Mouse (Mus musculus) intestine, embryonic 14.5 days (tissue): ENCODE measurements around the gene Trmt112. TPM values are rescaled to one million over a fixed set of nuclear protein-coding genes. Genes with fewer than 3 reads are reported as not detected.

Source experiments
- ATAC-seq: fragments of 200-750 bp; cut with Nextera tagmentation; replicated peaks from 2 replicates; pipeline ENCODE4 v1.8.0; 2017; ENCODE audit warnings: low read depth, moderate number of reproducible peaks, moderate TSS enrichment, moderate library complexity; ENCODE audit not compliant: low FRiP score, low TSS enrichment
- DNase-seq: peaks from one replicate; pipeline ENCODE4 v3.0.0-alpha.2; 2018; ENCODE audit warnings: low spot score
- H3K27ac ChIP-seq: fragments of 300-500 bp; sonication (generic); 2 replicates; pipeline ENCODE4 v1.5.1; 2014; ENCODE audit warnings: low read depth, mild to moderate bottlenecking, control low read depth
- H3K27me3 ChIP-seq: fragments of 300-500 bp; sonication (generic); replicated peaks from 2 replicates; pipeline ENCODE4 v1.6.1; 2014; ENCODE audit warnings: low read length, control low read depth; ENCODE audit not compliant: control insufficient read depth, insufficient read depth
- H3K36me3 ChIP-seq: fragments of 300-500 bp; sonication (generic); 2 replicates; pipeline ENCODE4 v1.6.1; 2014; ENCODE audit warnings: low read length, control low read depth; ENCODE audit not compliant: control insufficient read depth, insufficient read depth
- H3K4me1 ChIP-seq: fragments of 300-500 bp; sonication (generic); replicated peaks from 2 replicates; pipeline ENCODE4 v1.6.1; 2014; ENCODE audit warnings: low read length, control low read depth, mixed read lengths; ENCODE audit not compliant: control insufficient read depth, insufficient read depth
- H3K4me2 ChIP-seq: fragments of 300-500 bp; sonication (generic); 2 replicates; pipeline ENCODE4 v1.6.1; 2014; ENCODE audit warnings: low read length
- H3K4me3 ChIP-seq: fragments of 300-500 bp; sonication (generic); 2 replicates; pipeline ENCODE4 v1.5.1; 2014; ENCODE audit warnings: low read depth, low read length, control low read depth, mixed read lengths
- H3K9ac ChIP-seq: fragments of 300-500 bp; sonication (generic); 2 replicates; pipeline ENCODE4 v1.6.1; 2014; ENCODE audit warnings: mild to moderate bottlenecking, low read length
- H3K9me3 ChIP-seq: fragments of 300-500 bp; sonication (generic); 2 replicates; pipeline ENCODE4 v1.6.1; 2016; ENCODE audit warnings: low read length, control low read depth; ENCODE audit not compliant: control insufficient read depth
- WGBS: fragments of 180-500 bp; shearing (Covaris S2); extraction: QIAGEN DNeasy Blood & Tissue Kit; methylation state at CpG from one replicate; pipeline ENCODE4 v1.1.7; 2014; 5-methylcytosine and 5-hydroxymethylcytosine counted together
- polyA plus RNA-seq: library from polyadenylated mRNA; unstranded; fragments of >200 nt; fragmentation: Nextera tagmentation; extraction: Ambion mirVana; gene quantifications from 2 replicates; pipeline ENCODE4 v1.2.1, GENCODE M21; 2014

Trmt112 gene
- polyA plus RNA-seq, 1 experiment from 2014 or later = 136 TPM

GRCm38 (mm10) chr19:6925611-6926329 is 16.3 kb downstream of the Trmt112 start:
- H3K9me3 ChIP-seq = no peaks in the 10 kb centered on the region
- no peak overlapping the region for H3K9ac ChIP-seq
- DNase-seq (no peak), ATAC-seq (no peak)
- peaks cover 70% of the 10 kb centered on the region for H3K27me3 ChIP-seq
- H3K36me3 ChIP-seq = no peaks in the 10 kb centered on the region
- H3K4me1 ChIP-seq = peaks cover 7% of the 10 kb centered on the region
- H3K4me2 ChIP-seq = peak overlapping the region; percentile 40
- 9% methylated on average over 40 of the region's 40 CpGs for WGBS
- H3K4me3 ChIP-seq = peak overlapping the region; percentile 12
- no peak overlapping the region for H3K27ac ChIP-seq

DNA sequence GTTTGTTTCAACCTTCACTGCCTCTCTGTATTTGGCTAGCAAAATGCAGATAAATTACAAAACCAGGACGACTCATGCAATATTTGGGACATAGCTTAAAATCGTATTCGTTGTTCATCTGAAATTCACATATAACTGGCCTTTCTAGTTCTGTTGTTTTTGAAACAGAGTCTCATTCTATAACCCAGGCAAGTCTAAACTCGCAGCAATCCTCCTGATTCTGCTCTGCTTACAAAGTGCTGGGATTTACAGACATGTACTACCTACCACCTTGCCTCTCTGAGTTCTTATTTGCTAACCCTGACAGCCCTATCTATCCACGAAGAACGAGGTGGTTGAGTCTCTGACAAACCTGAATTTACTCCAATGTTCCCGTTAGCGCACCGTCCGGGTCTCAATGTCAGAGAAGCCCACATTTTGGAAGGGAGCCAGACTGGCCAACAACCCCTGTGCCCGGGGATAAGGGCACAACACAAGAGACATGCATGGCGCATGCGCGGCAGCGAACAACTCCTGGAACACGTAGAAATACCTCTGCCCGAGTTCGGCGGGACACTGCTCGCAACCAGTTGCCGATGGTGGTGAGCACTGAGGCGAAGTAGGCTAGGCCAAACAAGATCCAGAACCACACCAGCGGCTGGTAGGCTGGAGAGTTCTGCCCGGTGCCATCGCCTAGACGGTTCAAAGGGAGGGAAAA is 17.2 kb downstream of the Trmt112 start:
- Histone ChIP-seq H3K9me3 (no peaks in the 10 kb centered on the region), H3K27ac (no peak overlapping the region), H3K4me2 (peak overlapping the region; percentile 21), H3K4me1 (peaks cover 6% of the 10 kb centered on the region), H3K27me3 (peaks cover 80% of the 10 kb centered on the region), H3K4me3 (peak overlapping the region; percentile 17), H3K36me3 (no peaks in the 10 kb centered on the region), H3K9ac (no peak overlapping the region)
- 17% methylated on average over 26 of the region's 26 CpGs for WGBS
- DNase-seq (no peak), ATAC-seq (no peak)

DNA sequence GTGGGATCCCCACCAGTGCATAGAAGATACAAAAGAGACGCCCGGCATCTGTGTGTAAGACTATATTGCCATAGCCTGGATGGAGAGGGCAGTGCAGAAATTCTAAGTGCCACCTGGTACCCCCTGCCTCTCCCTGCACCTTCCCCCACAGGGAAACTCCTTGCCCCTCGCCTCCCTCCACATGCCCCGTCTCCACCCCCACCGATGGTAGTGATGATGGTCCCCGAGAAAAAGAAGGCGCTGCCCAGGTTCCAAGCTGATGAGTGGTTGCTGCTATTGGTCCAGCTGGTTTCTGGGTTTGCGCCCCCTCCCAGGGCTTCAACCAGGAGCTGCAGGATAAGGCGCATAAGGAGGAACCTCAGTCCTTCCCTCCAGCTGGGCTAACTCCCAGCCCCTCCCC is 18.6 kb downstream of the Trmt112 start:
- DNase-seq = no peak
- Histone ChIP-seq H3K36me3 (no peaks in the 10 kb centered on the region), H3K9ac (no peak overlapping the region), H3K27ac (no peak overlapping the region), H3K27me3 (peaks cover 91% of the 10 kb centered on the region), H3K4me2 (no peak overlapping the region), H3K4me3 (no peak overlapping the region), H3K9me3 (no peaks in the 10 kb centered on the region), H3K4me1 (peaks cover 6% of the 10 kb centered on the region)
- no peak for ATAC-seq
- 12% methylated on average over 9 of the region's 9 CpGs for WGBS

- H3K4me1 ChIP-seq = peaks cover 6% of the 10 kb centered on the region
- H3K4me2 ChIP-seq = no peak overlapping the region
- H3K9me3 ChIP-seq = no peaks in the 10 kb centered on the region
- no peaks in the 10 kb centered on the region for H3K36me3 ChIP-seq
- no peak overlapping the region for H3K4me3 ChIP-seq
- no peak overlapping the region for H3K27ac ChIP-seq
- WGBS = 7% methylated on average over 2 of the region's 2 CpGs
- H3K27me3 ChIP-seq = peaks cover 91% of the 10 kb centered on the region
- H3K9ac ChIP-seq = no peak overlapping the region
- no peak for ATAC-seq
- DNase-seq = no peak
Observed at GRCm38 (mm10) chr19:6931002-6931401, 21.5 kb downstream of the Trmt112 start.

DNA sequence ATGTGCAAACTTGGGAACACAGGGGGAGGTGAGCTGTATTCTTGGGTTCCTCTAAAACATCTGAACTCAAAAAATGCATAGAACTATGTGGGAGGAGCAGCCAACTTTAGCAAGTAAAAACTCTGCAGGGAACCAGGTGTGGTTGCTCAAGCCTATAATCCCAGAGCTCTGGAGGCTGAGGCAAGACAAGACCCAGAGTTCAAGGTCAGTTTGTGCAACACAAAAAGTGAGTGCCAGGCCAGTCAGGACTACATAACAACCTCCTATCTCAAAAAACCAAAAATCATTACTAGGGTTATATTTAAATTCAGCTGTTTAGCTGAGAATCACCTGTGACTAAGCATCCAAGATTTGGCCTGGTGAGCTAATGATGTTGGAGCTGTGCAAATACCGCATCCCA is 22.5 kb downstream of the Trmt112 start:
- H3K4me3 ChIP-seq = no peak overlapping the region
- ATAC-seq = no peak
- no peaks in the 10 kb centered on the region for H3K9me3 ChIP-seq
- peaks cover 6% of the 10 kb centered on the region for H3K4me1 ChIP-seq
- no peak overlapping the region for H3K4me2 ChIP-seq
- H3K27me3 ChIP-seq = peaks cover 85% of the 10 kb centered on the region
- no peak overlapping the region for H3K27ac ChIP-seq
- WGBS = 58% methylated on average over 1 of the region's 1 CpGs
- DNase-seq = no peak
- no peaks in the 10 kb centered on the region for H3K36me3 ChIP-seq
- no peak overlapping the region for H3K9ac ChIP-seq

- Histone ChIP-seq H3K36me3 (no peaks in the 10 kb centered on the region), H3K27ac (no peak overlapping the region), H3K27me3 (peaks cover 74% of the 10 kb centered on the region), H3K9me3 (no peaks in the 10 kb centered on the region), H3K4me2 (no peak overlapping the region; the same call in 1 of the 2 replicates), H3K4me3 (peak overlapping the region; percentile 36; the same call in 1 of the 2 replicates), H3K9ac (no peak overlapping the region), H3K4me1 (peaks cover 6% of the 10 kb centered on the region)
- 31% methylated on average over 4 of the region's 4 CpGs for WGBS
- DNase-seq (no peak), ATAC-seq (no peak)
Observed at GRCm38 (mm10) chr19:6933102-6933435, 23.6 kb downstream of the Trmt112 start.

- no peak for DNase-seq
- Histone ChIP-seq H3K36me3 (no peaks in the 10 kb centered on the region), H3K4me2 (peak overlapping the region; percentile 75), H3K27ac (no peak overlapping the region), H3K27me3 (peaks cover 69% of the 10 kb centered on the region), H3K4me3 (peak overlapping the region; percentile 36), H3K9me3 (no peaks in the 10 kb centered on the region), H3K4me1 (peaks cover 6% of the 10 kb centered on the region), H3K9ac (0 out of 2 replicates have a peak overlapping the region, but pooled peaks have one; percentile 37)
- WGBS = 4% methylated on average over 57 of the region's 58 CpGs
- peak; percentile 49 for ATAC-seq
Observed at GRCm38 (mm10) chr19:6933436-6934194, 24.1 kb downstream of the Trmt112 start.

DNA sequence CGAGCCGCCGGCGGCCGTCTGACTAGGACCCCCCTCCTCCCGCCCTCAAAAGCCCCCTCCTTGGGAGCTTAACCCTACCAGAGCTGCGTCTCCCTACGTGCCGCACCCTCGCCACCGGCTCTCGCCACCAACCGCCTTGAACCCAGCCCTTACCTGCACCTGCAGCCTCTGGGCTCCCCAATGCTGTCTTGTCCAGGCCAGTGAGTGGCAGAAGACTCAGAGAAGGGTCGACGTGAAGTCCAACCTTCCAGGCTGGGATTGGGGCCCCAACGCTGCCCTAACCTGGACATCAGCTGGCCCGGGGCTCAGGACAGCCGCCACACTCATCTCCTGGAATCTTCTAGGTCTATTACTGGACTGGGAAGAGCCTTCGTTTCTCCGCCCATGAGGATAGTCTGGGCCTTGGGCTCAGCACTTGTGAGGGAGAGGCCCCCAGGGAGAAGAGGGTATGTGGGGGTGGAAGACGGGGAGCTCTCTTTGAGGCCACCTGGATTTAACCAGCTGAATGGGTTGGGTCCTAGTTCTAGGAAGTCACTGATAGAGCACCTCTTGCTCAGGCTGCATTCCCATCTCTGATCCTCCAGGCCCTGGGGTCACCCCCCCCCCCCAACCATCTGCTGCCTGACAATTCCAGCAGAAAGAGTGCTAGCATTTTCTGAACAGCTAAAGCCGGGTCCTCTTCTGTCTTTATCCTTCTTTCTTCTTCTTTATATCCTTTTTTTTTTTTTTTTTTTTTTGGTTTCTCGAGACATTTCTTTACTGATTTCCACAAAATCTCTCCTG is 24.9 kb downstream of the Trmt112 start, which contains the start of gene Kcnk4:
TSS of gene Kcnk4 (minus strand) at position 321 of the 783 bp plus-strand sequence.
- no peak for ATAC-seq
- 12% methylated on average over 23 of the region's 23 CpGs for WGBS
- no peak for DNase-seq
- peak within 1 kb of the TSS; percentile 75 for H3K4me2 ChIP-seq
- 0 out of 2 replicates have a peak within 1 kb of the TSS, but pooled peaks have one; percentile 37 for H3K9ac ChIP-seq
- H3K27me3 ChIP-seq = peaks cover 64% of the 10 kb centered on the region
- no peaks in the 10 kb centered on the region for H3K9me3 ChIP-seq
- H3K4me1 ChIP-seq = peaks cover 6% of the 10 kb centered on the region
- H3K36me3 ChIP-seq = no peaks in the 10 kb centered on the region
- H3K4me3 ChIP-seq = peak within 1 kb of the TSS; percentile 36
- H3K27ac ChIP-seq = no peak within 1 kb of the TSS
